Mouse (Mus musculus): Measurements from ENCODE around the gene Arhgef38. TPM values are rescaled to one million over a fixed set of nuclear protein-coding genes. Genes with fewer than 3 reads are reported as not detected.

Gene Arhgef38
- polyA plus RNA-seq, 1 experiment = not detected

GRCm38 (mm10) chr3:133163174-133163573, 71.6 kb downstream of the Arhgef38 start:
- Histone ChIP-seq H3K9ac (ENCODE audit: low read depth, poor library complexity, severe bottlenecking) (no peak overlapping the region), H3K27me3 (ENCODE audit: control insufficient read depth, insufficient read depth, low read length, poor library complexity, severe bottlenecking) (no peaks in the 10 kb centered on the region), H3K9me3 (replicated peaks; ENCODE audit: control insufficient read depth, insufficient read depth, low read length, poor library complexity, severe bottlenecking) (no peaks in the 10 kb centered on the region), H3K4me3 (ENCODE audit: low read depth, low read length) (no peak overlapping the region), H3K27ac (ENCODE audit: insufficient read depth, low read length) (no peak overlapping the region), H3K4me1 (ENCODE audit: control insufficient read depth, insufficient read depth, low read length) (no peaks in the 10 kb centered on the region), H3K36me3 (ENCODE audit: control insufficient read depth, insufficient read depth, low read length, poor library complexity, severe bottlenecking) (no peaks in the 10 kb centered on the region)
- TF ChIP-seq EP300 (IDR thresholded peaks at IDR 0.05; ENCODE audit: insufficient read depth, low read depth, low read length) = no peak

- Histone ChIP-seq H3K4me1 (ENCODE audit: control insufficient read depth, insufficient read depth, low read length) (no peaks in the 10 kb centered on the region), H3K36me3 (ENCODE audit: control insufficient read depth, insufficient read depth, low read length, poor library complexity, severe bottlenecking) (no peaks in the 10 kb centered on the region), H3K9me3 (replicated peaks; ENCODE audit: control insufficient read depth, insufficient read depth, low read length, poor library complexity, severe bottlenecking) (no peaks in the 10 kb centered on the region), H3K9ac (ENCODE audit: low read depth, poor library complexity, severe bottlenecking) (no peak overlapping the region), H3K27me3 (ENCODE audit: control insufficient read depth, insufficient read depth, low read length, poor library complexity, severe bottlenecking) (no peaks in the 10 kb centered on the region), H3K4me3 (ENCODE audit: low read depth, low read length) (no peak overlapping the region), H3K27ac (ENCODE audit: insufficient read depth, low read length) (no peak overlapping the region)
- no peak for TF ChIP-seq POLR2A (IDR thresholded peaks at IDR 0.05; ENCODE audit: insufficient read depth, low read length)
- TF ChIP-seq CTCF (IDR thresholded peaks at IDR 0.05; ENCODE audit: low read depth, low read length) = no peak
- TF ChIP-seq EP300 (IDR thresholded peaks at IDR 0.05; ENCODE audit: insufficient read depth, low read depth, low read length) = no peak
Measured at GRCm38 (mm10) chr3:133161407-133161806, 73.3 kb downstream of the Arhgef38 start.

- no peak overlapping the region for H3K27ac ChIP-seq (ENCODE audit: insufficient read depth, low read length)
- no peaks in the 10 kb centered on the region for H3K27me3 ChIP-seq (ENCODE audit: control insufficient read depth, insufficient read depth, low read length, poor library complexity, severe bottlenecking)
- TF ChIP-seq EP300 (IDR thresholded peaks at IDR 0.05; ENCODE audit: insufficient read depth, low read depth, low read length) (no peak), CTCF (IDR thresholded peaks at IDR 0.05; ENCODE audit: low read depth, low read length) (no peak), POLR2A (IDR thresholded peaks at IDR 0.05; ENCODE audit: insufficient read depth, low read length) (no peak)
- no peaks in the 10 kb centered on the region for H3K9me3 ChIP-seq (replicated peaks; ENCODE audit: control insufficient read depth, insufficient read depth, low read length, poor library complexity, severe bottlenecking)
- H3K4me3 ChIP-seq (ENCODE audit: low read depth, low read length) = no peak overlapping the region
- no peaks in the 10 kb centered on the region for H3K4me1 ChIP-seq (ENCODE audit: control insufficient read depth, insufficient read depth, low read length)
- no peaks in the 10 kb centered on the region for H3K36me3 ChIP-seq (ENCODE audit: control insufficient read depth, insufficient read depth, low read length, poor library complexity, severe bottlenecking)
- no peak overlapping the region for H3K9ac ChIP-seq (ENCODE audit: low read depth, poor library complexity, severe bottlenecking)
Measured at GRCm38 (mm10) chr3:133158260-133158659, 76.5 kb downstream of the Arhgef38 start.

- H3K27me3 ChIP-seq (ENCODE audit: control insufficient read depth, insufficient read depth, low read length, poor library complexity, severe bottlenecking) = no peaks in the 10 kb centered on the region
- no peaks in the 10 kb centered on the region for H3K36me3 ChIP-seq (ENCODE audit: control insufficient read depth, insufficient read depth, low read length, poor library complexity, severe bottlenecking)
- no peak overlapping the region for H3K9ac ChIP-seq (ENCODE audit: low read depth, poor library complexity, severe bottlenecking)
- H3K27ac ChIP-seq (ENCODE audit: insufficient read depth, low read length) = no peak overlapping the region
- no peaks in the 10 kb centered on the region for H3K4me1 ChIP-seq (ENCODE audit: control insufficient read depth, insufficient read depth, low read length)
- H3K4me3 ChIP-seq (ENCODE audit: low read depth, low read length) = no peak overlapping the region
- TF ChIP-seq CTCF (IDR thresholded peaks at IDR 0.05; ENCODE audit: low read depth, low read length) = no peak
- H3K9me3 ChIP-seq (replicated peaks; ENCODE audit: control insufficient read depth, insufficient read depth, low read length, poor library complexity, severe bottlenecking) = no peaks in the 10 kb centered on the region
Measured at GRCm38 (mm10) chr3:133154683-133155082, 80.1 kb downstream of the Arhgef38 start.

- Histone ChIP-seq H3K36me3 (ENCODE audit: control insufficient read depth, insufficient read depth, low read length, poor library complexity, severe bottlenecking) (no peaks in the 10 kb centered on the region), H3K4me1 (ENCODE audit: control insufficient read depth, insufficient read depth, low read length) (no peaks in the 10 kb centered on the region), H3K9me3 (replicated peaks; ENCODE audit: control insufficient read depth, insufficient read depth, low read length, poor library complexity, severe bottlenecking) (no peaks in the 10 kb centered on the region), H3K4me3 (ENCODE audit: low read depth, low read length) (no peak overlapping the region), H3K9ac (ENCODE audit: low read depth, poor library complexity, severe bottlenecking) (no peak overlapping the region), H3K27me3 (ENCODE audit: control insufficient read depth, insufficient read depth, low read length, poor library complexity, severe bottlenecking) (no peaks in the 10 kb centered on the region), H3K27ac (ENCODE audit: insufficient read depth, low read length) (no peak overlapping the region)
- TF ChIP-seq CTCF (IDR thresholded peaks at IDR 0.05; ENCODE audit: low read depth, low read length) (no peak), EP300 (IDR thresholded peaks at IDR 0.05; ENCODE audit: insufficient read depth, low read depth, low read length) (no peak), POLR2A (IDR thresholded peaks at IDR 0.05; ENCODE audit: insufficient read depth, low read length) (no peak)
Measured at GRCm38 (mm10) chr3:133153629-133154028, 81.1 kb downstream of the Arhgef38 start.

- H3K4me3 ChIP-seq (ENCODE audit: low read depth, low read length) = no peak overlapping the region
- TF ChIP-seq CTCF (IDR thresholded peaks at IDR 0.05; ENCODE audit: low read depth, low read length) (no peak), POLR2A (IDR thresholded peaks at IDR 0.05; ENCODE audit: insufficient read depth, low read length) (no peak), EP300 (IDR thresholded peaks at IDR 0.05; ENCODE audit: insufficient read depth, low read depth, low read length) (no peak)
- H3K4me1 ChIP-seq (ENCODE audit: control insufficient read depth, insufficient read depth, low read length) = no peaks in the 10 kb centered on the region
- no peak overlapping the region for H3K9ac ChIP-seq (ENCODE audit: low read depth, poor library complexity, severe bottlenecking)
- H3K9me3 ChIP-seq (replicated peaks; ENCODE audit: control insufficient read depth, insufficient read depth, low read length, poor library complexity, severe bottlenecking) = no peaks in the 10 kb centered on the region
- no peaks in the 10 kb centered on the region for H3K36me3 ChIP-seq (ENCODE audit: control insufficient read depth, insufficient read depth, low read length, poor library complexity, severe bottlenecking)
- H3K27me3 ChIP-seq (ENCODE audit: control insufficient read depth, insufficient read depth, low read length, poor library complexity, severe bottlenecking) = no peaks in the 10 kb centered on the region
- no peak overlapping the region for H3K27ac ChIP-seq (ENCODE audit: insufficient read depth, low read length)
Measured at GRCm38 (mm10) chr3:133152831-133153230, 81.9 kb downstream of the Arhgef38 start.

Data from ES-Bruce4 (cell line).